Mouse (Mus musculus): ENCODE results near the gene Gm20441.

Gm20441 gene

GRCm38 (mm10) chr10:75780769-75781578, at the start of gene Gm20441, which contains the start of gene Gstt3:
Gene Gm20441 (minus strand): TSS chr10:75780954.
Gene Gstt3 (minus strand): TSS chr10:75781414.
- DNase-seq (ENCODE audit: low spot score in 2 of 2), result peak; percentile 70 to 81

- no peak for DNase-seq (ENCODE audit: low spot score in 2 of 2)
Observed at GRCm38 (mm10) chr10:75830275-75830670, 49.5 kb upstream of the Gm20441 start.

GRCm38 (mm10) chr10:75829529-75830274, 48.9 kb upstream of the Gm20441 start:
- DNase-seq (ENCODE audit: low spot score in 2 of 2), result no peak

- peak in 1 of 2 experiments; percentile 60 for DNase-seq (ENCODE audit: low spot score in 2 of 2)
Observed at GRCm38 (mm10) chr10:75828500-75828931, 47.8 kb upstream of the Gm20441 start.

- DNase-seq (ENCODE audit: low spot score in 2 of 2), result peak in 1 of 2 experiments; percentile 37
Observed at GRCm38 (mm10) chr10:75827668-75828360, 47.1 kb upstream of the Gm20441 start.

GRCm38 (mm10) chr10:75824530-75824929, 43.8 kb upstream of the Gm20441 start:
- DNase-seq (ENCODE audit: low spot score in 2 of 2), result no peak

- DNase-seq (ENCODE audit: low spot score in 2 of 2), result no peak
Observed at GRCm38 (mm10) chr10:75823782-75824181, 43.0 kb upstream of the Gm20441 start.

- no peak for DNase-seq (ENCODE audit: low spot score in 2 of 2)
Observed at GRCm38 (mm10) chr10:75822443-75822842, 41.7 kb upstream of the Gm20441 start, which contains the start of gene Gstt4. Gene Gstt4 (minus strand): TSS chr10:75822543.

- DNase-seq (ENCODE audit: low spot score in 2 of 2), result no peak
Observed at GRCm38 (mm10) chr10:75819882-75820281, 39.1 kb upstream of the Gm20441 start.

- no peak for DNase-seq (ENCODE audit: low spot score in 2 of 2)
Observed at GRCm38 (mm10) chr10:75818641-75819040, 37.9 kb upstream of the Gm20441 start.

- no peak for DNase-seq (ENCODE audit: low spot score in 2 of 2)
Observed at GRCm38 (mm10) chr10:75804217-75804616, 23.5 kb upstream of the Gm20441 start.

GRCm38 (mm10) chr10:75798176-75798696, 17.5 kb upstream of the Gm20441 start, which contains the start of gene Gstt1:
Gene Gstt1 (minus strand): TSS chr10:75798584.
- peak; percentile 66 to 76 for DNase-seq (ENCODE audit: low spot score in 2 of 2)

GRCm38 (mm10) chr10:75797619-75798175, 16.9 kb upstream of the Gm20441 start:
- peak; percentile 39 to 68 for DNase-seq (ENCODE audit: low spot score in 2 of 2)

GRCm38 (mm10) chr10:75796731-75797516, 16.2 kb upstream of the Gm20441 start:
- no peak for DNase-seq (ENCODE audit: low spot score in 2 of 2)

GRCm38 (mm10) chr10:75794880-75795279, 14.1 kb upstream of the Gm20441 start:
- no peak for DNase-seq (ENCODE audit: low spot score in 2 of 2)

GRCm38 (mm10) chr10:75790773-75791172, 10.0 kb upstream of the Gm20441 start:
- DNase-seq (ENCODE audit: low spot score in 2 of 2), result no peak

- DNase-seq (ENCODE audit: low spot score in 2 of 2), result no peak
Observed at GRCm38 (mm10) chr10:75789841-75790240, 9.1 kb upstream of the Gm20441 start.

- DNase-seq (ENCODE audit: low spot score in 2 of 2), result no peak
Observed at GRCm38 (mm10) chr10:75789081-75789735, 8.5 kb upstream of the Gm20441 start.

GRCm38 (mm10) chr10:75788277-75788676, 7.5 kb upstream of the Gm20441 start:
- no peak for DNase-seq (ENCODE audit: low spot score in 2 of 2)

- no peak for DNase-seq (ENCODE audit: low spot score in 2 of 2)
Observed at GRCm38 (mm10) chr10:75785442-75785841, 4.7 kb upstream of the Gm20441 start.
